Mouse (Mus musculus) gastrocnemius, postnatal 36 days (tissue): Measurements from ENCODE around the gene Plk2. TPM values are rescaled to one million over a fixed set of nuclear protein-coding genes. Genes with fewer than 3 reads are reported as not detected.

ENCODE experiments used
- total RNA-seq, 2 experiments: library from RNA; stranded (reverse); gene quantifications; 2 replicates each; pipeline ENCODE4 v1.2.3; 2021

The Plk2 gene
- total RNA-seq, 2 experiments from 2014 or later = 5.6 to 10.0 TPM

Other genes starting within 250 kb of the Plk2 start
- not detected for gene Rab3c, start 114.0 kb upstream of the Plk2 start, total RNA-seq
- gene Gapt, start 37.8 kb upstream of the Plk2 start, total RNA-seq = not detected